Mouse (Mus musculus) heart, postnatal 36 days (tissue): ENCODE results near the gene Kcnma1. TPM values are rescaled to one million over a fixed set of nuclear protein-coding genes. Genes with fewer than 3 reads are reported as not detected.

Source experiments
- DNase-seq, 2 experiments: peaks; one replicate each; pipeline ENCODE4 v3.0.0; 2021 to 2022
- intact Hi-C: fragments of 180-260 bp; cut with DNase I; formaldehyde crosslinking; loops from one replicate; pipeline ENCODE4 v1.15.1; 2025
- total RNA-seq, 2 experiments: library from RNA; stranded (reverse); gene quantifications; 2 replicates each; pipeline ENCODE4 v1.2.3; 2021

Gene Kcnma1
- total RNA-seq, 2 experiments from 2014 or later, result 0.62 to 0.94 TPM

DNA sequence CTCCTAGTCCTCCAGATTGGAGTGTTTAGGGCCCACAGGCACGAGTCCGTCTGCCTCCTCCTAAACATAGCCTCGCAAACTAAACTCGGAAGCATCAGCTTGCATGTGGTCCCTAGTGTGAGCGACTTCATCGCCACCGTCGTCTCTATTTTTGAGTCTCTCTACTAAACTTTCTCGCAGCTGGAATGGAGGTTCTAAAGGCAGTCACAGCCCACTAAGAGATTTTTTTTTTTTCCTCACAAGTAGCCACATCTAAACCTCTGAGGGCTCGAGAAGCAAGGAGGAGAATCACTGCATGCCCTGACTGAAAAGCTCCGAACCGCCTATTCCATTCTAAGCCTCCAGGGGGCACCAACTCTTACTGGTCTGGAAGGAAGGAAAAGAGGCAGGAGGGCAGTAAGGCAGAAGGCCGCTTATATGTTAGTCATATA, 223.0 kb downstream of the Kcnma1 start:
- peak; percentile 49 to 68 for DNase-seq
- intact Hi-C loops, result loop anchor here (1.0 to 10.0 kb wide), 4 partner anchors 61 to 484 kb away; no protein-coding TSS in a partner anchor

DNA sequence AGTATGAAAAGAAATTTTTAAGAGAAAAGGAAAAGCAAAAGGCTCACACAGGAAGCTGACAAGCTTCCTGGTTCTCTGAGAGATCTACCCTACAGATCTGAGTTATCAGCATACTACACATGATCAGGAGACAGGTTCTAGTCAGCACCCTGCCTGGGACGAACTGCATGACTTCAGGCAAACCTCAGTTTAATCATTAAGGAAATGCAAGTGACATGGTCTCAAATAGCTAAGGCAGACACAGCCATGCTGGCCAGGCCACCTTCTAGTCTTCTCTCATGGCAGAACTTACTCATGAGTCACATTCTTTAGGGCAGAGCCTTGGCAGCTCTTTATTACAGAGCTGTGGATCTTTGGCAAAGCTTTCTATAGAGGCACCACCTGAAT, 227.6 kb downstream of the Kcnma1 start:
- intact Hi-C loops, result no loop called here

DNA sequence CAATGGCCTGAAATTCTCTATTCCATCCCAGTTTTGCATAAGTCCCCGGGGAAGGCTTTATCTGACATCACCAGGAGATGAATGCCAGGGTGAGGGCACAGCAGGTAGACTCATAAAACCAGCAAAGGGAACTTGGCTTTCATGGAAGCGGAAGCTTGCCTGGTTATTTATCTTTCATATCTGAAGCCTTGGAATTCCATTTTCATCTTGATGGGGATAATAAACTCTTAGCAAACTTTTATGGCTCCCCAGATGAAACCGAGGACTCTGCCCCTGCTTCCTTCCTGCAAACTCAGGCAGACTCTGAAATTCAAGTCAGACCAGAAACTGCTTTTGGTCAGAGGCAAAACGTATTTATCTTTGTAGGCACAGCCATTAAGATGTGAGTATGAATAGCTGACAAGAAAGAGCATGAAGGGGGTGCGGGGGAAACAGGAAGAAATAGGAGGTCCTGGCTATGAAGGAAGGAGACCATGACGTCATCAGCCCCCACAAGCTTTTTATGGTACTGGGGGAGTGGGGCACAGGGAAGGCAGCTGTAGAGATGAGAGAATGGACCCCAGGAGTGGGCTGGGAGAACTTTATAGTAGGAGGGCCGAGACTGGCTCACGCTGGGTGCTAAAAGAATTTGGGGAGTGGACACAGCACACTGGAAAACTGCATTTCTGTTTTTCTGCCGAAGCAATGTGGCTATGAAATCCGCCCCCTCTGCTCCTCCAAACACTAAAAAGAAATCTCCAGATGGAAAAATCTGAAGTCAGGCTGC, 228.2 kb downstream of the Kcnma1 start:
- intact Hi-C loops, result no loop called here

More for the DNA sequence above, 227.6 kb downstream of the Kcnma1 start:
- no peak for DNase-seq

DNA sequence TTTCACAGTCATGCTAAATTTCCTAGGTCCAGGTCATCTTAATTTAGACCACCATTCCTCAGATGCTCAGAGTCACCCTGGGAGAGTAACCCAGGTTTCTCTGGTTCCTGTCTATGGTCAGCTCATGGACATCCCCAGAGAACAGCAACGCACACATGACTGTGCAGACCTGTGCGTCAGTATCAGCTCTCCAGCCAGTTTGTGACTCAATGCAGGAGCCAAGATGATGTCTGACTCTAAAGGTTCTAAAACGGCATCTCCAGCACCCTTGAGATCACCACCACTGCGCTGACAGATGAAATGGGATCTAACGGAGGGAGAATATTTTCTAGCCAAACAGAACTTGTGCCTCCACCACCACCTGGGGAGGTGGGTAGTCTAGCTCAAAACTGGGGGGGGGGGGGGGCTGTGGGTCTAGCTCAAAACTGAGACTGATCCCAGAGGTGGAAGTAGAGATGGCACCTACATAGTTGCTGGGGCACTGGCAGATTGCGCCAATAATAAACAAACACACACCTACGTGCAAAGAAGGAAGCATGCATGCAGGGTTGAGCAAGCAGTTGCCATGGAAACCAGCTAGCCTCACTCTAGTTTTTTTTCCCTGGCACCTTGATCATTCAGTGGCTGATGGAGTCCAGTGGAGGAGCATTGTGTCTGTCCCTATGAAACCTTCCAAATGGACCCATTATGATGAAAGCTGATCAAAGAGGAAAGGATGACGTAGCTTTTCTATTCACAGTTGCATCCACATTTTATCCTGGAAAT, 231.3 kb downstream of the Kcnma1 start:
- intact Hi-C loops, result no loop called here
- no peak for DNase-seq

More for the DNA sequence above, 228.2 kb downstream of the Kcnma1 start:
- no peak for DNase-seq

DNA sequence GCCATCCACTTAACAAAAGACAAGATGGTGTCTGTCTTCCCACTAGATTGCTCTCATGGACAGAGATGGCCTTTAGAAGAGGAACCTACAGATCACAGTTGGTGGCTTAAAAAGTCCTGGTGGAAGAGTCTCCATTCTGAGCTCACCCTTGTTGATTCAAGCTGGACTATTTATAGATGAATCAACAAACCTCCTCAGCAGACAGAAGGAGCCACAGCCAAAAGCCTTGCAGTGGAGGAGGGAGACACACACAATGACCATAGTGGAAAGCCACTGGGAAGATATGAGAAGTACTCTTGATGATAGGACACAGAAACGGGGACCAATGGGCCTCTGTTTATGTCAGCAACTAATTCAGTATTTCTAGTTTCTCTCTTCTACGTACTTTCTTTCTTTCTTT, 239.7 kb downstream of the Kcnma1 start:
- intact Hi-C loops, result no loop called here
- DNase-seq, result no peak

DNA sequence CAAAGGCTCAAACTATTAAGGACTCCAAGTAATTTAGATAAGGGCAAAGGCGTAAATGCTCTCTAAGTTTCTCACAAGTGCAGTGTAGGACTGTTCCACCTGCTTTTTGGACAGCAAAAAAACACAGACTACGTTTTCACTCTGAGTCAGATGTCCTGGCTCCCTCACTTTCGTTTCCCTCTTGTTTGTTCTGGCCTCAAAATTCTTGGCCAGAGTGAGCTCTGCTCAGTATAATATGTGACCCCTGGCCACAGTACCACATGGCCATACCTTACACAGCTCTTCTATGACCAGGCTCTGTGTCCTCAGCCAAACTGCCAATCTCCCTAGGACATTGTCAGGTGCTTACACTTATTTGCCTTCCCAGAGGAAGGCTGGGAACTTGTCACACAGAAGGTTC, 241.6 kb downstream of the Kcnma1 start:
- DNase-seq, result no peak
- intact Hi-C loops, result no loop called here

DNA sequence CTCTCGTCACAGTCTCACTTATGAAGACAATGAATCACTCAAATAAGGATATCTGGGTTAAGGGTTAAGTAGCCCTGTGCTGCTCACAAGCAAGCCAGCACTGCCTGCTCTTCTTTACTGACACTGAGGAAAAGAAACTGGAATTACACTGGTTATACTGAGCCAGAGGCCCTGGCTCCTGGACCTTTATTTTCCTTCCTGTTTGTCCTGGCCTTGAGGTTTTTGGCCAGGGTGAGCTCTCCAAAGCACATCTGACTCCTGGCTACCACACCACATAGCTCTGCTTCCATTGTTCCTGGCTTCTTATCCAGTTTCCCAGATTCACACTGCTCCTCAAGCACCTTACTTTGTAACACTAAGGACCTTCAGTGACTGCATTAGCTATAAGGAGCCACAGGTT, 242.5 kb downstream of the Kcnma1 start:
- DNase-seq, result no peak
- intact Hi-C loops, result no loop called here

DNA sequence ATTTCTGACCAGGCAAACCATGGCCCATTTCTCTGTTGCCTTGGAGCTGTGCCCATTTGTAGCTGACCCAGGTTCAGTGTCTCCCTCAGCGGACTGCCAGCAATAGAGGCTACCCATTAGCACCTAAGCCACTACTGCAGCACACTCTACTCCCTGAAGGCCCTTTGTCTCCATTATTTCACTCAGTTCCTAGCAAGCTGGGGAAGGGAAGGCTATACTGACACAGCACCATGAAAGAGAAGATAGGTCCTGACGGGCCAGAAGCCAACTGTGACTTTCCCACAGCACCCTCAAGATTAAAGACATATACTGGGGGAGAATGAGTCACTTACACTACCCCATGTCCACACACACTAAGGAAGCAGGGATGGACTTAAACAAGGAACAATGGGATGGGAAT, 251.8 kb downstream of the Kcnma1 start:
- DNase-seq, result no peak
- intact Hi-C loops, result no loop called here

DNA sequence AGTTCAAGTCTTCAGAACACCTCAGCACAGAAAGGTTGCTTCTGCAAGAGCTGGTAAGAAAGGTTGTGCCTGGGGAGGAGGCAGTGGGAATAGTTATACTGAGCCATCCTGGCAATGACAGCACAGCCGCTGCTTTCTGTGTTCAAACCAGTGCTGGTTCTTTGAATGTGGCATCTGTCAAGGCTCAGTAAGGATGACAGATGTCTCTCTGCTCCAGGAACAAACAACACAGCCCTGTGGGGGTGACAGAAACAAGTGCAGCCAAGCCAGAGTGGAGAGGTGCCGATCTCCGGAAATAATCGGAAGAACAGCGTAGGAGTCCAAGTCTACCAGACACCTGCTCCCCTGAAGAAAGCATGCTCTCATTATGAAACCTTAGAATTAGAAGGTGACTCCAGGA, 254.7 kb downstream of the Kcnma1 start:
- intact Hi-C loops, result no loop called here
- DNase-seq, result no peak

DNA sequence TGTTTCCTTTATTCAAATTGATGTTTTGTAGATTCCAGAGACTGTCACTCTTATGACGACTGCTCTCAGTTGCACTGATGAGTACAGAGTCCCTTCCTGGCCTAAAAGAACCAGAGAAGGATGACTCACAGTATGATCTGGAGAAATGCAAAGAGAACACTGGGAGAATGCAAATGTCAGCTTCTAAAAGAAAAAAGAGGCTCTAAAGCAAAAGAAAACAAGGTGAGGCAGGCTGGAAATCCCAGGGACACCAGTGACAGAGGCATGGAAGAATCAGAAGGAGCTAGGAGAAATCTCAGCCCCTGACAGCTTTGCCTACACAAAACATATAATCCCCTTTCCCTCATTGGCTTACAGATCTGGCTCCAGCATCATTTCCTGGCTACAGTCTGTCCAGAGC, 255.9 kb downstream of the Kcnma1 start:
- DNase-seq, result no peak
- intact Hi-C loops, result no loop called here

DNA sequence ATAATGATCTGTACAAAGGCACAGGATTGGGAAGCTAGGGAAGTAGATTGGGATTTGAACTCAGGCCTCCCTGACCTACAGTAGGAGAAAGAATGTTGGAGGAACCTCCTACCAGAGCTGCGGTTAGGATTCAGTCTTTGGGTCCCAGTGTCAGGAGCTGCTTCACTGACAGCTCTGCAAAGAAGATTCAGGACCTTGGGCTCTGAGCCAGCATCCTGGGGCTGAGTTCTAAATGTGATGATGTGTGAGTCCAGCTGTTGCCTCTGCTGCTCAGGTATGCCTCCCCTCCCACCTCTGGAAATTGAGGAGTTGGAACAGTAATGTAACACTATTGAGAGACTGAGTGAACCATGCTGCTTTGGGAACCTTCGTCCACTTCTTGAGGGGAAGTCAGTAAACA, 266.3 kb downstream of the Kcnma1 start:
- DNase-seq, result no peak
- intact Hi-C loops, result no loop called here

DNA sequence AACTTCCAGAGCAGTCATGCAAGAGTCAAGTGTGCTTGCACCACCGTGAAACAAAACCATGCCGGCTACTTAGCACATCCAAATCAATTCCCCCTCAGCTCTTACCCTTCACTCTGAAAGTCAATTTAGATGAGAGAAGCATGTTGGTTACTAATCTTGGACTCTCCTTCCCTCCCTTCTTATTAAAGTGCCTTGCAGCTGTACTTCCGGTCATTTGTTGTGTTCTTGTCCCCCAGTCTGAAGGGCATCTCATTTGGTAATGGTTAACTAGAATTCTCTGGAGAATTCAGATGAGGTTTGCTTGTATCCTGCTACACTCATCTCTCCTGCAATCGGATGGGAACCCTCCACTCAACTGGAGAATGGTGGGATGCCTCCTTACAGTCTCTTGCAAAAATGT, 267.3 kb downstream of the Kcnma1 start:
- no peak for DNase-seq
- intact Hi-C loops, result no loop called here

DNA sequence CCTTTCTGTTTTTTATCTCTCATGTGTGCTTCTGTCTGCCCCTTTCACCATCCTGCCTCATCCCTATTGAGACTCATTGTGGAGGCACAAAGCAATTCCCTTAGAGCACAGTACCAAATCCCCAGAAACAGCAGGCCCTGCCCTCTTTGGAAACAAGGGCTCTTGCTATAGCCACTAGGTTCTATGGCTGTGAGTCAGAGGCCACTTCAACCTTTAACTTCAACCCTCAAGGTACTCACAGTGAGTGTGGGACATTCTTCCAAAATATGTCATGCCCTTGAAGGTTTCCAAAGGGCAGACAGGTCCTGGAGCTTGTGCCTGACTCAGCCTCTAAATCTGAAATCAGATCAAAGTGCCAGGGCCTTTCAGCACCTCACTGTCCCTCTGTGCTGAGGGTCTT, 272.8 kb downstream of the Kcnma1 start:
- intact Hi-C loops, result no loop called here
- DNase-seq, result no peak

DNA sequence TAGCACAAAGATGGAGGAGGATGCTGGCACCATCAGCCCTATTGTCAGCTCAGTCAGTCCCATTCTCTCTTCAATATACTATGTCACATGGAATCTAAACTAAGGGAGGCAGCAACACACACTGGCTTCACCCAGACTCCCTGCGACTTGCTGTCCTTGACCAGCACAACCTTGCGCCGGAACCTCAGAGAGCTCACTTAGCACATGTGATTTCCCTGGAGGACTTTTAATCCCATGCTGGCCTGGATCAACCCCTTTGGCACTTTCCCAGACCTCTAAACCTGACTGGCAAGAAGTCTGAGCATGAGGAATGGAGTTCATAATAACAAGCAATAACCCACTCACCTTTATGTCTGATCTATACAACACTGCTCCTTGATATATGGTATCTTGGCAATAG, 280.1 kb downstream of the Kcnma1 start:
- no peak for DNase-seq
- intact Hi-C loops, result no loop called here

DNA sequence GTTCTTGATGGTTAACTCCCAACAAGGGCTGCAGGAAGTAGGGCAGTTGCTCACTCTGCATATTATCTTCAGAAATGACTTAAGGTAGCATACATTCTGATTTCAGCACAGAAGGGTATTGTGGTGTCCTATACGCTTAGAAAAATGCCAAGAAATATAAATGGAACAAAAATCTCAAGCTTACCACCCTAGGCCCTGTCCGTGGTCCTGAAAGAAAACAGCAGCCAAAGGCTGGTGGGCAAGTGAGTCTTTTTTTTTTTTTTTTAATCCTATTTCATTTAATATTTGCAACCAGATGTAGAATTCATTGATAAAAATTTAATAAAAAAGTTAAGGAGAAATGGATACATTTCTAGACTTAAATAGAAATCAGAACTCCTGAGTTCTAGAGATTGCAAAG, 284.9 kb downstream of the Kcnma1 start:
- intact Hi-C loops, result no loop called here
- DNase-seq, result no peak

DNA sequence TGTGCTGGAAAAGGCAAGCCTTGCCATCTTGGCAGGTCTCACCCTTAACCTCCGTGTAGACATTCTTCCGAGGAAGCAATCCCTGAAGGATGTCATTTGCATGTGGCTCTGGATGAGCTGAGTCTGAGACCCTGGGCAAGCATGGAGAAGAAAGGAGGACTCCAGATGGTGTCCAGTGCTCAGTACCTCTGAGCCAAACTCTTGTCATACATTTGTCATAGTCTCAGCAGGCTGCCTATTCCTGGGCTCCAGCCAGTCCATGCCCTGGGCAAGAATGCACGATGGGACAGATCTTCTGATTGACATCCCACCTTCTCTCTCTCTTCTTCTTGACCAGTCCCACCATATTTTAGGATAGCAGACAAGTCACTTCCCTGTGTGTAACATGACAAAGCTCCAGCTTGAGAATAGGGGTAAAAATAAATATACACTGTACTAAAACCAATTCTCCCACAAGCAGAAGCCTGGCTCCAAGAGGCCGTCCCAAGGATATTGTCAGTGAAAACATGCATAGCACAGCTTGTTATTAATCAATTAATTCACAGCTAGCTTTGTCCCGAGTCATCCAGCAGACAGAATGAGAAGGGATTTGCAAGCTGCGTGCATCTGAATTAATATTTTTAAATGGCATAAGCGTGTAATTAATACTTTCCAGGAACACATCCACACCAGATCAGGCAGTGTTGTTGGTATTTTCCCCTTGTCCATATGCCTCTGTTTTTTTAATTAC, 290.4 kb downstream of the Kcnma1 start:
- intact Hi-C loops, result no loop called here
- DNase-seq, result no peak

DNA sequence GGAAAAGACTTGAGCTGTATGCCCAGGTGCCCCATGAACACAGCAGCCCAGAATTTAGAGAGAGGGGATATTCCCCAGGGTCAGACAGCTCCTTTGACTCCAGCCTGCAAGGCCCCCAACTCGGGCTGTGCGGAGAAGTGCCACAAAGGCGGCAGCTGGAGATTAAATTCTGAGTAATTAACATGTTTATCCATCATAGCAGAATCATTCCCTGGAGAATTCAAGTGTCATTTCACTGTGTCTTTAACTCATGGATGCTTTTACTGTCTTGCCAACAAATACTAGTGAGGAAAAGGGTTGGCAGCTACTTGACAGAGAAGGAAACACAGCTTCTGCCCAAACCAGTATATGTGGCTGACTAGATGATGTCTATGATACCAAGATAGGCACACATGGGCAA, 295.0 kb downstream of the Kcnma1 start:
- DNase-seq, result no peak
- intact Hi-C loops, result no loop called here

DNA sequence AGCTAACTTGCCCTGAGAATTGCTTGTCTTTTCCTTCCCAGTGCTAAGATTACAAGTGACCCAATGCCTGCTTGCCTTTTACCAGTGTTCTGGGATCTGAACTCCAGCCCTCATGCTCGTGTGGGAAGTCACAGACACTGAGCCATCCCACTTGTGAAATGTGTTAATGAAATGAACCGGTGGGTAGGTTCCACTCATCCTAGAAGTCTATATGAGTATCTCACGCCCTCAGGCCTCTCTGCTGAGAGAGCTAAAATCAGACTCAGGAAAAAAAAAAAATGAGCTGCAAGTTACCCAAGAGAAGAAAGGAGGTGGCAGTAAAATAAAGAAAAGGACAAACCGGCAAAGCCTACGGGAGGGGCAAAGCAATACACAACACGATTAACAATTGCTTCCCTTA, 295.6 kb downstream of the Kcnma1 start:
- intact Hi-C loops, result no loop called here
- no peak for DNase-seq

DNA sequence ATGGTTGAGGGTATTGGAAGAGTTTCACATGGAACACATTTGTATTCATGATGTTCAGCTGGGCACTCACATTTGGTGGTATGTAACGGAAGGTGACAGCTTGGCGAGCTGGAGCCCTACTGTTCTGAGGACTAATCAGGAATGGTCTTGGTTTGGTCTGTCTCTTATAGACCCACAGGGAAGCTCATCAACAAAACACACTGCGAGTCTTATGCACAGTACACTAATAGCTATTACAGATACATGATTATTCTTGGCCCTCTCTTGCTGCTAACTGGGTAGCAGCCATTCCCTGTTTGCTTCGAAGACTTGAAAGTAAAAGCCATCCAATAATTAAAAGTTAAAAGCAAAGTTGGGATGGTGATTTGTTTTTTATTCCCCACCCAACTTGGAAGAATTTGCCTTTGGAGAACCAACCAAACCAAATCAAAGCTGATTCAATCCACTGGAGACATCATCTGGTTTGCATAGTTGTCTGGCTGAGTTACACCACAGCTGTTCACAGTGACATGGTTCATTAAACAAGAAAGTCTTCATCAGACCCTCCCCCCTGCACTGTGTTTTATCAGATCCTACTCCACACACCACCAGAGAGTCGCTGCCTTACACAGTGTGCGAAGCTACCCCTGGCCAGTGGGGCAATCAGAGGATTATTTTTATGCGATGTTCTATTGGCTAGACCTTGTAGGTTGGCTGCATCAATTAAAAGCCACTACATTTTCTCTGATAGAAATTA, 299.7 kb downstream of the Kcnma1 start:
- intact Hi-C loops, result no loop called here
- DNase-seq, result no peak

DNA sequence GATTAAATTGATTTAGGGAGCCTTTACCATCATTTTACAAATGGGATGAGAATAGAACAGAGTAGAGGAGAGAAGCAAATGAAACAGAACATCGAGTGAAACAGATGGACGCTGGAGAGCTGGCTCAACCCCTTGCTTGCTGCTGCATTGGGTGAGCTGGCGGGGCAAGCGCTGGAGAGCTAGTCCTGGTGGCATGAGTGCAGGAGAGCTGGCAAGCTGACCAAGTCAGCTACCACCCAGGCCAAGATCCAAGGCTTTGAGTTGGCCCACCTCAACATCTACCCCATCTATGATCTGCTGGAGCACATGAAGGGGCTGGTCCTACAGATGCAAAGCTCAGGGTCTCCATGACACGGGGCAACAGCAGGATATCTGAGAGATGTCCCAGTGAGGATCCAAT, 301.4 kb downstream of the Kcnma1 start:
- no peak for DNase-seq
- intact Hi-C loops, result no loop called here

DNA sequence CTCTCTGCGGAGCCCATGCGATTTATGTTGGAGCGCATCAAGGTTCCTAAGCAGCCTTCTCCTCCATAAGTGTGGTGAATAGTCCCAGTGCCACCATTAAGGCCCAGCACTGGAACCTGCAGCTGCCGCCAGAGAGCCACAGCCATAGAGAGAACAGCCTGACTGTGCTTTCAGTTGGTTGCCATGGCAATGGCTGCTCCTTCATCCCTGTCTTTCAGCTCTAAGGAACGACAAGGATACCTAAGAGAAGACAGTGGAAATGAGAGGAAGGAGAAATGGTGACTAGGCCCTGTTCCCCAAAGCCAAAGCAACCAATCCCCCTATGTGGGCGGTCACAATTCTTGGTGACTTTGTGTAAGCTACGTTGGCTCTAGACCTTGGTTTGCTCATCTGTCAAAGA, 303.3 kb downstream of the Kcnma1 start:
- intact Hi-C loops, result no loop called here
- DNase-seq, result no peak
